Comparison of ENCODE assay signal across 8 mouse cellular contexts in genomic region chr10:96620890-96621271, GRCm38 (mm10). TPM values are rescaled to one million over a fixed set of nuclear protein-coding genes. Genes with fewer than 3 reads are reported as not detected.
DNase-seq lines count a peak whose midpoint lies in the region; ATAC-seq and TF ChIP-seq lines count a peak whose summit lies in the region.

No protein-coding gene starts in this region.

- H3K4me3 ChIP-seq in ES-E14 (ENCODE audit: insufficient read depth in 1 of 2, low read depth in 1 of 2, low read length in 2 of 2, poor library complexity in 1 of 2, severe bottlenecking in 1 of 2) = no peak overlapping the region; a peak in 2 of 4 replicates
- H3K4me3 ChIP-seq in forebrain, postnatal 0 days (ENCODE audit: low read depth, low read length) = peak overlapping the region; percentile 53
- peak overlapping the region; percentile 50 for H3K4me3 ChIP-seq in kidney, embryonic 16.5 days (ENCODE audit: low read length)
- H3K4me3 ChIP-seq in stomach, postnatal 0 days (ENCODE audit: low read depth, low read length) = peak overlapping the region; percentile 43

- no peak for TF ChIP-seq EP300 in stomach, postnatal 0 days (optimal IDR thresholded peaks at IDR 0.05)

- H3K4me1 ChIP-seq in ES-E14 (ENCODE audit: control insufficient read depth in 2 of 2, insufficient read depth in 2 of 2, low read length in 2 of 2, poor library complexity in 1 of 2) = peaks cover 0 to 14% of the 10 kb centered on the region in 2 experiments; a peak in 3 of 4 replicates
- H3K4me1 ChIP-seq in forebrain, postnatal 0 days (ENCODE audit: insufficient read depth) = peaks cover 37% of the 10 kb centered on the region
- H3K4me1 ChIP-seq in kidney, embryonic 16.5 days (ENCODE audit: insufficient read depth, low read length) = peaks cover 43% of the 10 kb centered on the region
- 0 out of 2 replicates have a peak, but pooled peaks cover 6% of the 10 kb centered on the region for H3K4me1 ChIP-seq in stomach, postnatal 0 days (replicated peaks; ENCODE audit: control insufficient read depth, insufficient read depth)

- peak overlapping the region; percentile 47; the same call in 1 of the 2 replicates for H3K9ac ChIP-seq in ES-E14 (ENCODE audit: insufficient read depth, low read depth, low read length, poor library complexity, severe bottlenecking)
- peak overlapping the region; percentile 39 for H3K9ac ChIP-seq in forebrain, postnatal 0 days
- H3K9ac ChIP-seq in kidney, embryonic 16.5 days (replicated peaks; ENCODE audit: low read length) = peak overlapping the region; percentile 61
- H3K9ac ChIP-seq in stomach, postnatal 0 days (ENCODE audit: low read length) = peak overlapping the region; percentile 43

- peak overlapping the region; percentile 78 for H3K4me2 ChIP-seq in forebrain, postnatal 0 days (ENCODE audit: low read depth)
- H3K4me2 ChIP-seq in kidney, embryonic 16.5 days (replicated peaks; ENCODE audit: low read depth, low read length) = peak overlapping the region; percentile 64
- peak overlapping the region; percentile 51 for H3K4me2 ChIP-seq in stomach, postnatal 0 days (replicated peaks; ENCODE audit: low read depth)

- no peaks in the 10 kb centered on the region for H3K27me3 ChIP-seq in forebrain, postnatal 0 days (ENCODE audit: insufficient read depth, low read length)
- no peaks in the 10 kb centered on the region for H3K27me3 ChIP-seq in kidney, embryonic 16.5 days (ENCODE audit: insufficient read depth, low read length)
- H3K27me3 ChIP-seq in stomach, postnatal 0 days (ENCODE audit: control insufficient read depth, insufficient read depth, low read length) = no peaks in the 10 kb centered on the region

- in situ Hi-C loops in ES-E14 (cut with MboI; ENCODE audit: low sequenced_read_pairs in 2 of 2, unreplicated experiment in 2 of 2) = no loop called here

- 10% methylated on average over 4 of the region's 4 CpGs for WGBS in forebrain, postnatal 0 days
- 13% methylated on average over 4 of the region's 4 CpGs for WGBS in kidney, embryonic 16.5 days
- 13% methylated on average over 4 of the region's 4 CpGs for WGBS in stomach, postnatal 0 days

- DNase-seq in 3134 (ENCODE audit: extremely low read depth, insufficient read length, low spot score) (peak; percentile 59), ES-E14 (ENCODE audit: low read depth, low spot score) (no peak)
- peak; percentile 22 for DNase-seq in forebrain, postnatal 0 days
- DNase-seq in lung, postnatal 4 days = peak; percentile 48 to 61
- no peak for DNase-seq in stomach, postnatal 0 days (ENCODE audit: low spot score)
- no peak for DNase-seq in gastrocnemius, postnatal 25 days
- no peak for DNase-seq in yolk sac, embryonic 10.5 days (ENCODE audit: low spot score)

- no peaks in the 10 kb centered on the region for H3K9me3 ChIP-seq in ES-E14 (ENCODE audit: control insufficient read depth, insufficient read depth, low read depth, low read length)
- no peaks in the 10 kb centered on the region for H3K9me3 ChIP-seq in forebrain, postnatal 0 days (ENCODE audit: low read length)
- no peaks in the 10 kb centered on the region for H3K9me3 ChIP-seq in kidney, embryonic 16.5 days (ENCODE audit: low read length)
- no peaks in the 10 kb centered on the region for H3K9me3 ChIP-seq in stomach, postnatal 0 days (ENCODE audit: control insufficient read depth, low read length)

- ATAC-seq in forebrain, postnatal 0 days = no peak
- no peak for ATAC-seq in kidney, embryonic 16.5 days (ENCODE audit: low FRiP score, low TSS enrichment)
- no peak for ATAC-seq in stomach, postnatal 0 days (ENCODE audit: low FRiP score, low TSS enrichment)

- peaks cover 7% of the 10 kb centered on the region for H3K36me3 ChIP-seq in ES-E14 (ENCODE audit: control insufficient read depth, insufficient read depth, low read length, poor library complexity, severe bottlenecking)
- no peaks in the 10 kb centered on the region; the same call in 1 of the 2 replicates for H3K36me3 ChIP-seq in forebrain, postnatal 0 days (ENCODE audit: insufficient read depth)
- peaks cover 12% of the 10 kb centered on the region; the same call in 1 of the 2 replicates for H3K36me3 ChIP-seq in kidney, embryonic 16.5 days (ENCODE audit: insufficient read depth, low read length)
- H3K36me3 ChIP-seq in stomach, postnatal 0 days (ENCODE audit: control insufficient read depth, insufficient read depth, low read length) = no peaks in the 10 kb centered on the region

- TF ChIP-seq CTCF in forebrain, postnatal 0 days (IDR thresholded peaks at IDR 0.05; ENCODE audit: low read depth) = 0 out of 2 replicates have a peak, but pooled peaks have one; percentile 6
- TF ChIP-seq CTCF in stomach, postnatal 0 days (IDR thresholded peaks at IDR 0.05; ENCODE audit: low read depth) = peak; percentile 33; the same call in 1 of the 2 replicates

- H3K27ac ChIP-seq in ES-E14 (ENCODE audit: insufficient read depth, low read depth, low read length, poor library complexity, severe bottlenecking) = no peak overlapping the region
- H3K27ac ChIP-seq in forebrain, postnatal 0 days (ENCODE audit: low read depth, low read length) = no peak overlapping the region
- peak overlapping the region; percentile 27; the same call in 1 of the 2 replicates for H3K27ac ChIP-seq in kidney, embryonic 16.5 days (ENCODE audit: low read length)
- no peak overlapping the region for H3K27ac ChIP-seq in stomach, postnatal 0 days (replicated peaks)

TF ChIP-seq in ES-E14, 5 proteins besides CTCF, POLR2A, EP300 and RAD21:
- TF ChIP-seq MAFK (IDR thresholded peaks at IDR 0.05; ENCODE audit: insufficient read depth, low read depth, low read length) (no peak), HCFC1 (IDR thresholded peaks at IDR 0.05; ENCODE audit: borderline replicate concordance, insufficient read depth, low read length) (no peak), ZNF384 (IDR thresholded peaks at IDR 0.05; ENCODE audit: low read depth, low read length) (no peak), ZC3H11A (IDR thresholded peaks at IDR 0.05; ENCODE audit: borderline replicate concordance, low read depth, low read length) (no peak), CHD2 (IDR thresholded peaks at IDR 0.05; ENCODE audit: low read depth, low read length) (no peak)
TF ChIP-seq in ES-E14: peak in this region for 0.

RNA-seq across cellular contexts. Expression of gene Btg1, which starts 4.1 kb away (rescaled TPM):
- total RNA-seq in ES-E14 (2012; rRNA removed) = 16.1 and 22.0 TPM in 2 replicates
- total RNA-seq in forebrain, postnatal 0 days (2014; rRNA removed) = 22.2 and 28.1 TPM in 2 replicates
- polyA plus RNA-seq in forebrain, postnatal 0 days (2015; fragmentation: Nextera tagmentation; extraction: Ambion mirVana) = 23.5 and 28.7 TPM in 2 replicates
- 47.9 and 51.4 TPM in 2 replicates for polyA plus RNA-seq in kidney, embryonic 16.5 days (2015; fragmentation: Nextera tagmentation; extraction: Ambion mirVana)
- polyA plus RNA-seq in stomach, postnatal 0 days (2015; fragmentation: Nextera tagmentation; extraction: Ambion mirVana) = 59.8 and 63.0 TPM in 2 replicates
- total RNA-seq in gastrocnemius, postnatal 25 days (2021) = 10 to 100 TPM; 14.8 to 15.3 TPM

Comparison
In these comparisons a context has a peak if more than half of its experiments do, and no peak if none do; other contexts are left out.
1. DNase-seq: peak in 3134 (single experiment), forebrain, postnatal 0 days (single experiment) and lung, postnatal 4 days (2 of 2); none in ES-E14 (single experiment), stomach, postnatal 0 days (single experiment), gastrocnemius, postnatal 25 days (single experiment) and yolk sac, embryonic 10.5 days (single experiment).
2. H3K4me3 ChIP-seq: peak in forebrain, postnatal 0 days (single experiment), kidney, embryonic 16.5 days (single experiment) and stomach, postnatal 0 days (single experiment); none in ES-E14 (0 of 2).
3. Peak in every context shown above with its lines, with median percentiles within 50 percentile points of each other: H3K9ac ChIP-seq and H3K4me2 ChIP-seq.